Mouse (Mus musculus) forebrain, embryonic 15.5 days (tissue): ENCODE data around the gene Rdh9. TPM values are rescaled to one million over a fixed set of nuclear protein-coding genes. Genes with fewer than 3 reads are reported as not detected.
A peak's percentile ranks its signal among the peaks of the same experiment; 100 is the strongest.

Source experiments
- ATAC-seq: fragments of 200-750 bp; cut with Nextera tagmentation; replicated peaks from 2 replicates; pipeline ENCODE4 v1.8.0; 2017; ENCODE audit warnings: mild to moderate bottlenecking, moderate TSS enrichment, moderate library complexity
- H3K27ac ChIP-seq: fragments of 300-500 bp; sonication (generic); replicated peaks from 2 replicates; pipeline ENCODE4 v1.5.1; 2015; ENCODE audit warnings: mild to moderate bottlenecking, inconsistent platforms
- H3K27me3 ChIP-seq: fragments of 300-500 bp; sonication (generic); 2 replicates; pipeline ENCODE4 v1.6.1; 2015; ENCODE audit warnings: inconsistent platforms
- H3K36me3 ChIP-seq: fragments of 300-500 bp; sonication (generic); 2 replicates; pipeline ENCODE4 v1.6.1; 2015; ENCODE audit warnings: mild to moderate bottlenecking, inconsistent platforms
- H3K4me1 ChIP-seq: fragments of 300-500 bp; sonication (generic); 2 replicates; pipeline ENCODE4 v1.6.1; 2015; ENCODE audit warnings: inconsistent platforms
- H3K4me2 ChIP-seq: fragments of 300-500 bp; sonication (generic); replicated peaks from 2 replicates; pipeline ENCODE4 v1.6.1; 2015; ENCODE audit warnings: mild to moderate bottlenecking, inconsistent platforms
- H3K4me3 ChIP-seq: fragments of 300-500 bp; sonication (generic); 2 replicates; pipeline ENCODE4 v1.5.1; 2015; ENCODE audit warnings: mild to moderate bottlenecking, inconsistent platforms
- H3K9ac ChIP-seq: fragments of 300-500 bp; sonication (generic); replicated peaks from 2 replicates; pipeline ENCODE4 v1.6.1; 2015; ENCODE audit warnings: mild to moderate bottlenecking, inconsistent platforms
- H3K9me3 ChIP-seq: fragments of 300-500 bp; sonication (generic); 2 replicates; pipeline ENCODE4 v1.6.1; 2016; ENCODE audit warnings: inconsistent platforms
- WGBS: fragments of 180-500 bp; shearing (Covaris S2); methylation state at CpG from one replicate; pipeline ENCODE4 v1.1.7; 2015; ENCODE audit warnings: mixed read lengths; 5-methylcytosine and 5-hydroxymethylcytosine counted together
- polyA plus RNA-seq: library from polyadenylated mRNA; unstranded; fragments of >200 nt; fragmentation: Nextera tagmentation; extraction: Ambion mirVana; gene quantifications from 2 replicates; pipeline ENCODE4 v1.2.1, GENCODE M21; 2015

Gene Rdh9
- polyA plus RNA-seq: 0.22 and 0.24 TPM in 2 replicates

GRCm38 (mm10) chr10:127776011-127776410 is at the start of gene Rdh9:
Rdh9 (plus strand) TSS chr10:127776386.
- H3K4me3 ChIP-seq: no peak within 1 kb of the TSS
- H3K9ac ChIP-seq: no peak within 1 kb of the TSS
- no peaks in the 10 kb centered on the region for H3K27me3 ChIP-seq
- no peaks in the 10 kb centered on the region for H3K36me3 ChIP-seq
- ATAC-seq: no peak
- no peaks in the 10 kb centered on the region for H3K9me3 ChIP-seq
- WGBS: 84% methylated on average over 2 of the region's 2 CpGs
- no peak within 1 kb of the TSS for H3K27ac ChIP-seq
- no peak within 1 kb of the TSS for H3K4me2 ChIP-seq
- H3K4me1 ChIP-seq: no peaks in the 10 kb centered on the region

- no peaks in the 10 kb centered on the region for H3K9me3 ChIP-seq
- WGBS: 69% methylated on average over 8 of the region's 8 CpGs
- H3K27ac ChIP-seq: no peak overlapping the region
- H3K4me3 ChIP-seq: no peak overlapping the region
- no peak overlapping the region for H3K4me2 ChIP-seq
- ATAC-seq: no peak
- H3K27me3 ChIP-seq: 0 out of 2 replicates have a peak, but pooled peaks cover under 1% of the 10 kb centered on the region
- H3K9ac ChIP-seq: no peak overlapping the region
- peaks cover 15% of the 10 kb centered on the region for H3K4me1 ChIP-seq
- no peaks in the 10 kb centered on the region for H3K36me3 ChIP-seq
These were observed 47.7 kb upstream of the Rdh9 start for GRCm38 (mm10) chr10:127728437-127728836.

- H3K27ac ChIP-seq: no peak overlapping the region
- H3K9me3 ChIP-seq: no peaks in the 10 kb centered on the region
- H3K9ac ChIP-seq: no peak overlapping the region
- no peak for ATAC-seq
- peaks cover 15% of the 10 kb centered on the region for H3K4me1 ChIP-seq
- peaks cover 11% of the 10 kb centered on the region; the same call in 1 of the 2 replicates for H3K27me3 ChIP-seq
- H3K4me3 ChIP-seq: no peak overlapping the region
- H3K36me3 ChIP-seq: no peaks in the 10 kb centered on the region
- WGBS: 42% methylated on average over 11 of the region's 11 CpGs
- H3K4me2 ChIP-seq: no peak overlapping the region
These were observed 45.8 kb upstream of the Rdh9 start for GRCm38 (mm10) chr10:127730285-127730932.

- Histone ChIP-seq H3K4me2 (no peak overlapping the region), H3K27me3 (peaks cover 11% of the 10 kb centered on the region; the same call in 1 of the 2 replicates), H3K9ac (no peak overlapping the region), H3K36me3 (no peaks in the 10 kb centered on the region), H3K27ac (no peak overlapping the region), H3K4me3 (no peak overlapping the region), H3K9me3 (no peaks in the 10 kb centered on the region), H3K4me1 (peaks cover 15% of the 10 kb centered on the region)
- 8% methylated on average over 9 of the region's 9 CpGs for WGBS
- no peak for ATAC-seq
These were observed 45.3 kb upstream of the Rdh9 start for GRCm38 (mm10) chr10:127730933-127731310.

- no peaks in the 10 kb centered on the region for H3K9me3 ChIP-seq
- no peak overlapping the region for H3K4me3 ChIP-seq
- no peak overlapping the region for H3K9ac ChIP-seq
- H3K27ac ChIP-seq: no peak overlapping the region
- no peak overlapping the region for H3K4me2 ChIP-seq
- H3K36me3 ChIP-seq: no peaks in the 10 kb centered on the region
- ATAC-seq: no peak
- WGBS: 30% methylated on average over 5 of the region's 5 CpGs
- peaks cover 15% of the 10 kb centered on the region for H3K4me1 ChIP-seq
- peaks cover 11% of the 10 kb centered on the region; the same call in 1 of the 2 replicates for H3K27me3 ChIP-seq
These were observed 44.8 kb upstream of the Rdh9 start for GRCm38 (mm10) chr10:127731397-127731796.

- H3K27me3 ChIP-seq: peaks cover 11% of the 10 kb centered on the region; the same call in 1 of the 2 replicates
- no peaks in the 10 kb centered on the region for H3K36me3 ChIP-seq
- no peak overlapping the region for H3K4me3 ChIP-seq
- H3K4me1 ChIP-seq: peaks cover 19% of the 10 kb centered on the region
- WGBS: 53% methylated on average over 5 of the region's 5 CpGs
- no peak overlapping the region for H3K9ac ChIP-seq
- no peaks in the 10 kb centered on the region for H3K9me3 ChIP-seq
- H3K4me2 ChIP-seq: no peak overlapping the region
- no peak overlapping the region for H3K27ac ChIP-seq
- ATAC-seq: no peak
These were observed 41.8 kb upstream of the Rdh9 start for GRCm38 (mm10) chr10:127734434-127734833.

GRCm38 (mm10) chr10:127736266-127736665 is 39.9 kb upstream of the Rdh9 start:
- Histone ChIP-seq H3K4me2 (no peak overlapping the region), H3K27ac (no peak overlapping the region), H3K9ac (no peak overlapping the region), H3K4me1 (peaks cover 20% of the 10 kb centered on the region), H3K4me3 (no peak overlapping the region), H3K27me3 (peaks cover 11% of the 10 kb centered on the region; the same call in 1 of the 2 replicates), H3K36me3 (no peaks in the 10 kb centered on the region), H3K9me3 (no peaks in the 10 kb centered on the region)
- WGBS: 88% methylated on average over 2 of the region's 2 CpGs
- no peak for ATAC-seq

GRCm38 (mm10) chr10:127736916-127737315 is 39.3 kb upstream of the Rdh9 start:
- no peak overlapping the region for H3K9ac ChIP-seq
- no peak for ATAC-seq
- no peak overlapping the region for H3K27ac ChIP-seq
- H3K27me3 ChIP-seq: peaks cover 11% of the 10 kb centered on the region; the same call in 1 of the 2 replicates
- peaks cover 20% of the 10 kb centered on the region for H3K4me1 ChIP-seq
- 84% methylated on average over 4 of the region's 4 CpGs for WGBS
- no peaks in the 10 kb centered on the region for H3K9me3 ChIP-seq
- H3K36me3 ChIP-seq: peaks cover 3% of the 10 kb centered on the region; the same call in 1 of the 2 replicates
- no peak overlapping the region for H3K4me2 ChIP-seq
- no peak overlapping the region for H3K4me3 ChIP-seq

- Histone ChIP-seq H3K4me2 (no peak overlapping the region), H3K4me1 (peaks cover 20% of the 10 kb centered on the region), H3K36me3 (peaks cover 9% of the 10 kb centered on the region), H3K27me3 (peaks cover 11% of the 10 kb centered on the region; the same call in 1 of the 2 replicates), H3K27ac (no peak overlapping the region), H3K9me3 (no peaks in the 10 kb centered on the region), H3K4me3 (no peak overlapping the region), H3K9ac (no peak overlapping the region)
- ATAC-seq: no peak
- 25% methylated on average over 2 of the region's 2 CpGs for WGBS
These were observed 38.6 kb upstream of the Rdh9 start for GRCm38 (mm10) chr10:127737552-127737951.

- WGBS: 56% methylated on average over 13 of the region's 13 CpGs
- H3K4me2 ChIP-seq: no peak overlapping the region; the same call in 1 of the 2 replicates
- no peak for ATAC-seq
These were observed 37.9 kb upstream of the Rdh9 start for GRCm38 (mm10) chr10:127738151-127738882.

GRCm38 (mm10) chr10:127739083-127739660 is 37.0 kb upstream of the Rdh9 start, which contains the start of gene Zbtb39:
Zbtb39 (plus strand) TSS chr10:127739538.
- WGBS: under 1% methylated on average over 33 of the region's 61 CpGs
- H3K9me3 ChIP-seq: no peaks in the 10 kb centered on the region
- H3K36me3 ChIP-seq: peaks cover 26% of the 10 kb centered on the region
- H3K27ac ChIP-seq: peak within 1 kb of the TSS; percentile 76
- H3K4me1 ChIP-seq: peaks cover 20% of the 10 kb centered on the region
- ATAC-seq: peak; percentile 81
- H3K9ac ChIP-seq: peak within 1 kb of the TSS; percentile 85
- H3K4me3 ChIP-seq: peak within 1 kb of the TSS; percentile 68
- H3K27me3 ChIP-seq: peaks cover 5% of the 10 kb centered on the region; the same call in 1 of the 2 replicates
- H3K4me2 ChIP-seq: peak within 1 kb of the TSS; percentile 50

More at GRCm38 (mm10) chr10:127738151-127738882, 37.9 kb upstream of the Rdh9 start:
- Histone ChIP-seq H3K27me3 (peaks cover 11% of the 10 kb centered on the region; the same call in 1 of the 2 replicates), H3K4me3 (peak overlapping the region; percentile 68; the same call in 1 of the 2 replicates), H3K4me1 (peaks cover 20% of the 10 kb centered on the region), H3K27ac (no peak overlapping the region), H3K9ac (no peak overlapping the region), H3K9me3 (no peaks in the 10 kb centered on the region), H3K36me3 (peaks cover 17% of the 10 kb centered on the region)
